Mouse (Mus musculus) ES-E14 (cell line): Measurements from ENCODE around the gene Dapk2.

Experiments
- CHD2 ChIP-seq: IDR thresholded peaks from 2 replicates; pipeline ENCODE4 v1.6.1; 2014; ENCODE audit warnings: mild to moderate bottlenecking, low read depth, low read length, inconsistent platforms
- HCFC1 ChIP-seq: IDR thresholded peaks from 2 replicates; pipeline ENCODE4 v1.6.1; 2012; ENCODE audit warnings: low read length, inconsistent platforms, borderline replicate concordance; ENCODE audit not compliant: insufficient read depth
- MAFK ChIP-seq: IDR thresholded peaks from 2 replicates; pipeline ENCODE4 v1.6.1; 2014; ENCODE audit warnings: mild to moderate bottlenecking, low read depth, low read length, inconsistent platforms; ENCODE audit not compliant: insufficient read depth

DNA sequence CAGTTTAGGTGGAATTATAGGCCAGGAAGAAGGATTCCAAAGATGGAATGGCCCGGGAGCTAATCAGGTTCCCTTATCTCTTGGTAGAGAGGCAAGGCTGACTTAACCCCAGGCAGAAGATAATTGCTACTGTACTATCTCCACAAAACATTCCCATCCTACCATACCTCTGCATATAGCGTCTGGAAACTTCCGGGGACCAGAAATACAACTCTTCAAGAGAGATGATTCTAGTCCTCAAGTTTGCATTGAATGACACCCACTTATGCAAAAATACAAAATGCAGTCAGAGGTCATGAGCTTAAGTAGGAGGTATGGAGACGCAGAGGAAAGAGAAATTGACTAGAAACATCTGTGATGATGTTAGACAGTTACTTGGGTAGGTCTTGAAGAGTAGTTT is 30.1 kb upstream of the Dapk2 start:
- TF ChIP-seq MAFK: no peak
- TF ChIP-seq HCFC1: no peak
- no peak for TF ChIP-seq CHD2
